Mouse (Mus musculus) brain, adult 10 weeks (tissue): Measurements from ENCODE around the gene BC030500. TPM values are rescaled to one million over a fixed set of nuclear protein-coding genes. Genes with fewer than 3 reads are reported as not detected.

Experiments
- polyA plus RNA-seq: library from polyadenylated mRNA; stranded (reverse); fragments of 350-450 nt; fragmentation: Illumina TruSeq; extraction: RNeasy Lipid Tissue Mini Kit (QIAGEN cat#74804); gene quantifications from one replicate; pipeline ENCODE4 v1.2.3, GENCODE M21; 2015; ENCODE audit warnings: low read depth, low replicate concordance

Gene BC030500
- 13.6 TPM for polyA plus RNA-seq

GRCm38 (mm10) chr8:58911677-58912076 is at the start of gene BC030500:
TSS of gene BC030500 (plus strand) at chr8:58911755.

GRCm38 (mm10) chr8:58912196-58912839 is 763 bp downstream of the BC030500 start, which contains the start of gene Galntl6:
TSS of gene Galntl6 (minus strand) at chr8:58912640.

Other genes starting within 250 kb of the BC030500 start
- 16.6 TPM for gene Galntl6, start 885 bp downstream of the BC030500 start, polyA plus RNA-seq